ENCODE assay signal across 14 mouse cellular contexts in genomic region chr2:13421974-13422760, GRCm38 (mm10).
DNase-seq lines count a peak whose midpoint lies in the region; ATAC-seq and TF ChIP-seq lines count a peak whose summit lies in the region.
"Had no signal": no experiment of that assay in that cellular context is flagged by ENCODE, and none has a peak within 500 bp of the region (broad histone marks: within the 10 kb centered on the region; RNA-seq: fewer than 3 reads in every experiment).

No protein-coding gene starts in this region.

- DNase-seq in adrenal gland, postnatal 14 days: peak; percentile 22
- DNase-seq in adrenal gland, adult 8-10 months: no peak
- DNase-seq in adipocyte (ENCODE audit: low spot score): peak; percentile 92
- DNase-seq in heart, adult 8-10 months (ENCODE audit: low spot score): peak; percentile 84
- DNase-seq in lung, postnatal 0 days (ENCODE audit: low spot score): peak; percentile 93
- no peak for DNase-seq in spleen, postnatal 10 days (ENCODE audit: low spot score in 2 of 2)
- no peak for DNase-seq in thymus, postnatal 4 days
- DNase-seq: adrenal gland, postnatal 25 days; cerebellum, adult 2 months had no signal

- peak; percentile 80 for TF ChIP-seq EP300 in lung, postnatal 0 days (IDR thresholded peaks at IDR 0.05)

- H3K36me3 ChIP-seq in lung, postnatal 0 days (ENCODE audit: insufficient read depth, low read length): no peaks in the 10 kb centered on the region
- H3K36me3 ChIP-seq: lung, embryonic 15.5 days; stomach, embryonic 15.5 days had no signal

- H3K4me2 ChIP-seq in lung, postnatal 0 days (replicated peaks; ENCODE audit: low read depth, low read length): no peak overlapping the region
- H3K4me2 ChIP-seq: lung, embryonic 15.5 days; stomach, embryonic 15.5 days had no signal

- peak; percentile 85 for ATAC-seq in lung, postnatal 0 days
- no peak for ATAC-seq in monocyte, adult 5-6 weeks (replicated peaks; ENCODE audit: insufficient number of reproducible peaks, low FRiP score, low TSS enrichment, poor library complexity, severe bottlenecking)
- ATAC-seq: inflammation-experienced regulatory T-cells, adult 6 months; midbrain, embryonic 16.5 days had no signal

- 69% methylated on average over 14 of the region's 14 CpGs for WGBS in lung, postnatal 0 days

- peak; percentile 8; the same call in 1 of the 2 replicates for TF ChIP-seq CTCF in lung, postnatal 0 days (IDR thresholded peaks at IDR 0.05)

- H3K4me3 ChIP-seq in lung, postnatal 0 days (ENCODE audit: low read depth, low read length): no peak overlapping the region
- H3K4me3 ChIP-seq: lung, embryonic 15.5 days; stomach, embryonic 15.5 days had no signal

- H3K9me3 ChIP-seq in lung, postnatal 0 days (ENCODE audit: low read length): no peaks in the 10 kb centered on the region
- H3K9me3 ChIP-seq: lung, embryonic 15.5 days; stomach, embryonic 15.5 days had no signal

- no peak overlapping the region for H3K9ac ChIP-seq in lung, postnatal 0 days (replicated peaks; ENCODE audit: low read depth)
- H3K9ac ChIP-seq: lung, embryonic 15.5 days; stomach, embryonic 15.5 days had no signal

- peaks cover 4% of the 10 kb centered on the region; the same call in 1 of the 2 replicates for H3K4me1 ChIP-seq in lung, postnatal 0 days (ENCODE audit: insufficient read depth, low read depth, low read length)
- H3K4me1 ChIP-seq: lung, embryonic 15.5 days; stomach, embryonic 15.5 days had no signal

- H3K27me3 ChIP-seq in lung, postnatal 0 days (replicated peaks; ENCODE audit: insufficient read depth, low read length): no peaks in the 10 kb centered on the region
- H3K27me3 ChIP-seq: lung, embryonic 15.5 days; stomach, embryonic 15.5 days had no signal

- H3K27ac ChIP-seq in lung, postnatal 0 days (ENCODE audit: low read length): peak overlapping the region; percentile 68
- H3K27ac ChIP-seq: lung, embryonic 15.5 days; stomach, embryonic 15.5 days had no signal

Comparison
In these comparisons a context has a peak if more than half of its experiments do, and no peak if none do; other contexts are left out.
1. DNase-seq: peak in adrenal gland, postnatal 14 days (single experiment), adipocyte (single experiment), heart, adult 8-10 months (single experiment) and lung, postnatal 0 days (single experiment); none in adrenal gland, adult 8-10 months (single experiment), spleen, postnatal 10 days (0 of 2) and thymus, postnatal 4 days (single experiment).